Mouse (Mus musculus): ENCODE data around the gene Epor.

- TF ChIP-seq POLR2A (IDR thresholded peaks at IDR 0.05; ENCODE audit: extremely low read depth, insufficient read depth, low read length) (no peak), CTCF (IDR thresholded peaks at IDR 0.05; ENCODE audit: low read depth, low read length) (no peak)
These were observed 49.4 kb upstream of the Epor start for GRCm38 (mm10) chr9:22012731-22013130.

All from liver, adult 2 months (tissue).